Mouse (Mus musculus) CD4-positive, CD25-positive, alpha-beta regulatory T cell, adult 2 months (primary cell): Measurements from ENCODE around the gene Pfn1.
A peak's percentile ranks its signal among the peaks of the same experiment; 100 is the strongest.

ENCODE experiments used
- DNase-seq: peaks from one replicate; pipeline ENCODE4 v3.0.0-alpha.2; 2012; ENCODE audit warnings: low read depth, low spot score

Gene Pfn1

DNA sequence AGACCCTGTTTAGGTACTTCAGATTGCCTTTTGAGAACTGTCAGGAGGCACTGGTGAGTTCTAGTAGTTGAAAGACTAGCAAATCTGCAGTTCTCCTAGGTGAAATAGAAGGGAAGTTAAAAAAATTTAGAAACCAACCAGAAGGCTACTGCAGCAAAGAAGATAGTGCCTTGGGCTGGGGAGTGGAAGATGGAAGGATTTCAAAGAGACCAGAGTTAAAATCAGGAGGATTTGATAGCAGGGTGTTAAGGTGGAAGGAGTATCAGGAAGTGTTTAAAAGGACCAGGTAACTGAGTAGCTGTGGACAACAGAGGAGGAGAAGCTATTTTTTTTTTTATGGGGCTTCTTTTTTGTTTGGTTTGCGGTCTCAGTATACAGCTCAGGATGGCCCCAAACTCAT, 16.7 kb downstream of the Pfn1 start:
- DNase-seq: no peak

DNA sequence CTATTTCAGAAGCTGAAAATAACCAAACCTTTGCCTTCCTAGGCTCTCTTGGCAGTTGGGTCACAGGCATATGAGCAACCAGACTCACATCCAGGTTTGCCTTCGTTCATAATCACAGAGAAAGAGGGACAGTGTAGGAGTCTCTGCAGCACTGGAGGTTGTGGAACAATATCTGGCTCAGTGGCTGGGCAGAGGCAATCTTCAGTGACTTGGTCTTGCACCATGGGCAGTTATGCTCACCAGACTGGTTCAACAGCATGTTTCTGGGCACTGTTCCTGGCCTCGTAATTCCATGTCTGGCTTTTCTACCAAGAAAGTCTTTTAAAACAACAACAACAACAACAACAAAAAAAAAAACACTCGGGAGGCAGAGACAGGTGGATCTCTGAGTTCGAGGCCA, 18.8 kb downstream of the Pfn1 start:
- no peak for DNase-seq

DNA sequence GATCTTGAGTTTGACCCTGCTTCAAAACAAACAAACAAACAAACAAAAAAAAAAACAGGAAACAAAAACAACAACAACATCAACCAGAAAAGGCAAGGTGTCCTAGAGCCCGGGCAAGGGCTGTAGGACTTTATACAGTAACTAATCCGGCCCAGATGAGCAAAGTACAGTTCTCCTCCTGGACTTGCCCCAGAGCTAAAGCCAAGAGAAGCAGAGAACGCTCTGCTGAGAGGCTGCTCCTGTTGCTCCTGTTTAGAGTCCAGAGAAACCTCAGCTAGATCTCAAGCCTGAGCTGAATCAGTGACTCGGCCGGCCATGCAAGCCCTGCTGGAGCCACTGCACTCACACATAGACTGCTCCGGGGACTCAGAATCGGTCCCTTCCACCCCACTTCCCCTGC, 24.3 kb downstream of the Pfn1 start:
- DNase-seq: no peak

DNA sequence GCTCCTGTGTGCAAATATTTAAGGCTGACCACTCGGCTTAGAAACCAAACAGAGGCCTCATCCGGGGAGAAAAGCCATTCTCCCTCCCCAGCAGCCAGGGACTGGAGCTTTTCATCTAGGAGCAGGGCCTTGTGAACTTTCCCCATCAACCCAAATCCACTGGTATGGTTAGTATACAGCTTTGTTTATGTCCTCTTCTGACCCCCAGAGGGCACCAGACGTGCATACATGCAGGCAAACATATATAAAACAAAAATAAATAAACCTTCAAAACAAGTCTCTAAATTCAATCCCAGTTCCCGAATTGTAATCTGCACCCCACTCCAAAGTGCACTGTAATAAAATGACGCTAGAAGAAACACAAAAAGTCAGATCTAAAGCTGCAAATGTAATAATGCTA, 24.9 kb downstream of the Pfn1 start:
- DNase-seq: peak; percentile 83

DNA sequence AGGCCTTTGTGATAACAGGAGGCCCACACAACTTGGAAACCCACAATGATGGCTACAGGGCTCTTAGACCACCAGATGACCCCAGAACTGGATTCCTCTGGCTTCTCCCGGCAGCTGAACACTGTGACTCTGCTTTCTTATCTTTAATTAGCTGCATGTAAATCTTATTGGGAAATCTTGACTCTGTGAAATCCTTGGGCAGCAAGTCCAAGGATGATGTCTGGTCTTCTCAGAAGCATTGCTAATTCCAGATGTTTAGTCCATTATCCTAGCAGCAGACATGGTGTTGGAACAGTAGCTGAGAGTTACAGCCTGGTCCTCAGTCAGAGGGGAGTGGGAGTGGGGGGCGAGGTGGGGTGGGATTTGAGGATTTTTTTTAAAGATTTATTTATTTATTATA, 26.0 kb downstream of the Pfn1 start:
- no peak for DNase-seq

DNA sequence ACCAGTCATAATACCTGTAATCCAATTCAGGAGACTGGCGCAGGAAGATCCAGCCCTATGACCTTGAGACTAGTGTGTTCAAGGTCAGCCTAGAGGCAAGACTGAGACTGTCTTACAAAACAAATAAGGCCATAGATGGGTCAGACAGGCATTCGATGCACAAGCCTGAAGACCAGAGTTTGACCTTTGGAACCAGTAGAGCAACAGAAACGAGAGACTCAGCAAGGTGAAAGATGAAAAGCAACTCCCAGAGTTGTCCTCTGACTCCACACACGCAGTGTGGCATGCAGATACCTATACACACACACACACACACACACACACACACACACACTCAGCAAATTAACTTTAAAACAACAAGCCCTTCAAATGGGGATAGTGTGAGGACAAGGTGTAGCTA, 27.6 kb downstream of the Pfn1 start:
- no peak for DNase-seq

DNA sequence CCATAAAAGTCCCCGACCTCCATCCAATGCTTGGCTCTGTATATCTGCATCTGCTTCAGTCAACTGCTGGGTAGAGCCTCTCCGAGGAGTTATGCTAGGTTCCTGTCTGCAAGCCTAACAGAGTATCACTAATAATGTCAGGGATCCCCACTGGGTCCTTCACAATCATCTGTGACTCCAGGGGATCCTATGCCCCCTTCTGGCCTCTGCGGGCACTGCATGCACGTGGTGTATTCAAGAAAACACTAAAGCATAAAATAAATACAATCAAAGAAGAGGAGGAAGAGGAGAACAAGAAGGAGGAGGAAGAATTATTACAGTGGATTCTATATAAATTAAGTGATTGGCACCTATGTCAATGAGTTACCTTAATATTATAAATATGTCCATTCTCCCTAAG, 29.0 kb downstream of the Pfn1 start:
- DNase-seq: peak; percentile 81

DNA sequence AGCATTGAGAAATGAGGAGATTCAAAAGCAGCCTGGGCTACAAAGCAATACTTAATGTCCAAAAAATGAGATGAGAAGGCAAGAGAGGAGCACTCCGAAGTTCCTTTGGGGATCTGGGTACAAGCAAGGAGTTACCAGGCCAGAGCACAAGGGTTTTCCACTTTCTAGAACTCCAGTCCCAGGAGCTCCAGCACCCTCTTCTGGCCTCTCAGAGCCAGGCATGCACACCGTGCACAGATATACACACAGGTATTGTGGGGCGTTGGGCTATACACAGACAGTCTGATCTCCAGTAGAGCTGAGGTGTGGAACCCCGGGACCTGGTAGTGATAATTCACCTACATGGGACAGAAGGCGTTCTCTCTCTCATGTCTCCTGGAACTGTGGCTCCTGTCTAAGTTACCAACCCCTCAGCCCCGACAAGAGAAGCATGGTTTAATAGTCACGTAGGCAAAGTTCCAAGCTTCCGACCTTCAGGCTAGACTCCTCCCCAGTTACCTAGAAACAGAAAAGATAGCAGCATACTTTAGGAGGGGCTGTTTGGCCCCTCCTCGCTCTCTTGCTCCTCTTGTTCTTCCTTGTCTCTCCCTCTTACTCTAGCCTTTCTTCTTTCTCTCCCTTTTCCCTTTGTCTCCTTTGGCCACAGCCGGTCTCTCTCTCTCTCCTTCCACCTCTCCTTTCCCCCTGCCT, 31.2 kb downstream of the Pfn1 start:
- no peak for DNase-seq

DNA sequence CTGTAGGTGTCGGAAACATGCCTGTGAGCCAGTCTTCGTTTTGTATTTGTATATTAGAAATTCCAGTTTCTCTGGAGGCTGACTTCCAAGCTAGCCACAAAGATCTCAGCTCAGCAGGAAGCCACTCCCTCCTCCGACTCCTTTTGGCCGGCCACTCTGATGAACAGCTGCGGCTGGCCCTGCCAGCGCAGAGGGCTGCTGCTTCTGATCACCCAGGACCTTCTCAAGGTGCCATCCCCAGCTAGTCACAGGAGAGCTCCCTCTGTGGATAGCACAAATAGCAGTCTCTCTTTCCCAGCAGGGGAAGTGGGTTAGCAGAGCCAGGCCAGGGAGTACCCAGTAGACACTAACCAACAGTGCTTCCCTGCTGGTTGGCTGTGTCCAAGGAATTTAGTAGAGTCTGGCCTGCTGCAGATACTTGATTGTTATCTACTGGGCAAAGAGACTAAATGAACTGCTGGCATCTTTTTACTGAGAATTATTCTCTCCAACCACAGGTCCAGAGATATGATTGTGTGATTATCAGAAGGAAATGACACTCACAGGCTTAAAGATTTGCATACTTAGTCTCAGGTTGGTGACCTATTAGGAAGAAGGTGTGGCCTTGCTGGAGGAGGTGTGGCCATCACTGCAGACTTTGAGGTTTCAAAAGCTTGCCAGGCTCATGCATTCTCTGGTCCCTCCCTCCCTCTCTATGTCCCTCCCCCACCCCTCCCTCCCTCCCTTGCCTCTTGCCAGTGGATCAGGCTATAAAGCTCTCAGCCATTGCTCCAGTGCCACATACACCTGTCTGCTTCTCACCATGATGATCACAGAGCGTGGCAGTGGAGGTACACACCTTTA, 32.3 kb downstream of the Pfn1 start:
- peak; percentile 70 for DNase-seq

DNA sequence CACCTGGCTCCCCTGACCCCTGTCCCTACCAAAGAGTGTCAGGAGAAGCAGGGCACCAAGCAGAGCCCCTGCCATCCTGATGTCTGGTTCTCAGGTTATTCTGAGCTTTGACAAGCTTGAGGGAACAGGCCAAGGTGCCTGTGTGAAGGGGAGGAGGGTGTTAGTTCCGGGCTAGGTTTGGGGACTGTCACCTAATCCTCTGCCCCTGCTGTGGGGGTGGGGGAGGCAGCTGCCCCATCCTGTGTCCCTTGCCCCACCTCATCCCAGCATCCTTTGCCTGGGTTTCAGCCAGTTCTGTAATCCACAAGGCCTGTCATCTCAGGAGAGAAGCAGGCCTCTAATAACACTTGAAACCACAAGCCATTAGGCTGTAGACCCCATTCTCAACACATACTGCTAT, 35.3 kb downstream of the Pfn1 start, which contains the start of gene Chrne:
Gene Chrne, minus strand, starts transcription at position 116 of the 400 bp plus-strand sequence.
- no peak for DNase-seq

DNA sequence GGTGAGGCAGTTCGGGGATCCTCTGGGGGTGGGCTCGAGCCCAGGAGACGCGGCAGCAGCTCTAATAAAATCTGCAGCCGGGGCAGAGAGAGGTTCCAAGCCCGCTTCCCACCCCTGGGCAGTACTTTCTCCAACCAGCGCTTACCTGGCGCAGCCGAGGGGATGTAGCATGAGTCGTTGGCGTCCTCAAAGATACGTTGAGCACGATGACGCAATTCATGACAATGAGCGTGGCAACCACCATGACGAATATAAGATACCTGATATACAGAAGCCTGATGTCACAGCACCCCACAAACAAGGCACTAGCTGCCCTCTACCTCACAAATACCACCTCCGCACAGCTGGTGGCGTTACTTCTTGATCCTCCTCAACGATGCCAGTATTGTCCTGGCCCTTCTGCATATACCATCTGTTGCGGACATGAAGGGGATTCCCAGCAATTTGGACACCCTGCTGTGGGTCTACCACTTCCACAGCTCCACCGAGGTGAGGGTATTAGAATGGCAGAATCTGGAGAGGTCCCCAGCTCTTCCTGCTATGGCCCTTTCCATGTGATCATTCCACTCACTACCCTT, 38.8 kb downstream of the Pfn1 start, which contains the start of gene 4930544D05Rik:
Gene 4930544D05Rik, plus strand, starts transcription at position 333 of the 578 bp plus-strand sequence.
- DNase-seq: peak; percentile 85

DNA sequence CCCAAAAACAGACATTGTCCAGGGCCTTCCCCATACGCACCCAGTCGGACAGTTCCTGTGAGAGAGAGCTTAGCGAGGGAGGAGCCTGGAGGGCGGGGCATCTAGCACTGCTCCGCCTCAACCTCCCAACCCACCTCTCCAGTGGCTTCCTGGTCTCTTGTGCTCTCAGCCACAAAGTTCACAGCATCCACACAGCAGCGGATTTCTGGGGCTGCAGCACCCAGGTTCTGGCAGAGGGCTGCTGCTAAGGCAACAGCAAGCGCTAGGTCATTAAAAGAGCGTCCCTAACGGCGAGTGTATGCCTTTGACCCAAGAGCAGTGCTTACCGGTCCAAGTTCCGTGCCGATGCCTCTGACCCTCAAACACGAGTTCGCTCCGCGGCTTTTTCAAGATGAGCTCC, 39.4 kb downstream of the Pfn1 start:
- peak; percentile 90 for DNase-seq

DNA sequence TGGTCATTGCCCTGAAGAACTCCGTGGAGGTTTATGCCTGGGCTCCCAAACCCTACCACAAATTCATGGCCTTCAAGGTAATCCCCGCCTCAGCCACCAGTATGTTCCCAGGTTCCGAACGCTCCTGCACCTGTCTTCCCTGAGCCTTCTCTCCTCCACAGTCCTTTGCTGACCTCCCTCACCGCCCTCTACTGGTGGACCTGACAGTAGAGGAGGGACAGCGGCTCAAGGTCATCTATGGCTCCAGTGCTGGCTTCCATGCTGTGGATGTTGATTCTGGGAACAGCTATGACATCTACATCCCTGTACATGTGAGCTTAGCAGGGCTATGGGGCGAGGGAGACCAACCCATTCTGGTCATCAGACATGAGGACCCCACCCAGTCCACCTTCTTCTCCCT, 41.9 kb downstream of the Pfn1 start:
- no peak for DNase-seq

DNA sequence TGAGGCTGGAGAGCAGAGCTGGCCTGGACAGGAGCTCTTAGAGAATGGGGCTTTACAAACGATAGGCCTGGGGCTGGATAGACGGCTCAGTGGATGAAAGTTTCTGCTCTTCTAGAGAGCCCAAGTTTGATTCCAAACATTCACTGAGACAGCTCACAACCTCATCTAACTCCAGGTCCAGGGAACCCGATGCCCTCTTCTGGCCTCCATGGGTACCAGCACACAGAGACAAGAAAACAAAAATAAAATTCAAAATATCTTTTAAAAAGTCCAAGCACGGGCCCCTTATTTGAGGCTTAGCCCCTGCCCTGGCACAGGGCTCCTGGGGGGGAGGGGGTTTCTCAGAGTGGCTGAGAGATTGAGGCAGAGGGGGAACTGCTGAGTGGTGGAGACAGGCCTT, 43.7 kb downstream of the Pfn1 start:
- DNase-seq: no peak

DNA sequence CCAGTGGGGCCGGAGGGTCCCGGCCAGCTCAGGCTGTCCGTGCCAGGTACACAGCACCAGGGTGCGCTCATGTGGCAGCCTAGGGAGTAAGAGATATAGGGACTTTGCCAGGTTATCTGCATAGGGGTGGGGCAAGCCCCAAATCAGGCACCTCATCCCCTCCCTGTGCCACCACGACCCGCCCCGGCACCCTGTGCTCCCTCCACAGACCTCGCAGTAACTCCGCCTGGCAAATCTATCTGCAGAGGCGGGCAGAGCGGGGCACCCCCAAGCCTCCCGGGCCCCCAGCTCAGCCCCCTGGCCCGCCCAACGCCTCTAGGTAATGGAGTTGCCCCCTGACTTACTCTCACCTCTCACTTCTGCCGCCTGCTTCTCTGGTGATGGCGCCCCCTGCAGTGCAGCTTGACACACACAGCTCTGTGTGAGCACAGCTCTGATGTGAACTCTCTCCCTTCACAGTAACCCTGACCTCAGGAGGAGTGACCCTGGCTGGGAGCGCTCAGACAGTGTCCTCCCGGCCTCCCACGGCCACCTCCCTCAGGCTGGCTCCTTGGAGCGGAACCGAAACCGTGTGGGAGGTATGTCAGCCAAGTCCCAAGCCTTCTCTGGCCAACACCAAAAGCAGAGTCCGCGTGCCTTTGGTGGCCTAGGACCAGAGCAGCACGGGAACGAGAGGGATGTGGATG, 45.9 kb downstream of the Pfn1 start:
- peak; percentile 58 for DNase-seq

DNA sequence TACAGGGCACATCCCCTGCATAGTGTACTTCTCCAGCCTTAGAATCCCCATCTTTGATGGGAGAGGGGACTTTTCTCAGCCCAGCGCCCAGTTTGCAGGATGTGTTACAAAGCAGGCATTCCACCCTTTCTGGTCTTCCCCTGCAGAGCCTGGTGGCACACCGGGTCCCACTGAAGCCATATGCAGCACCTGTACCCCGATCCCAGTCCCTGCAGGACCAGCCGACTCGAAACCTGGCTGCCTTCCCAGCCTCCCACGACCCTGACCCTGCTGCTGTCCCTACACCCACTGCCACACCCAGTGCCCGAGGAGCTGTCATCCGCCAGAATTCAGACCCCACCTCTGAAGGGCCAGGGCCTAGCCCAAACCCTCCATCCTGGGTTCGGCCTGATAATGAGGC, 46.8 kb downstream of the Pfn1 start:
- DNase-seq: no peak

DNA sequence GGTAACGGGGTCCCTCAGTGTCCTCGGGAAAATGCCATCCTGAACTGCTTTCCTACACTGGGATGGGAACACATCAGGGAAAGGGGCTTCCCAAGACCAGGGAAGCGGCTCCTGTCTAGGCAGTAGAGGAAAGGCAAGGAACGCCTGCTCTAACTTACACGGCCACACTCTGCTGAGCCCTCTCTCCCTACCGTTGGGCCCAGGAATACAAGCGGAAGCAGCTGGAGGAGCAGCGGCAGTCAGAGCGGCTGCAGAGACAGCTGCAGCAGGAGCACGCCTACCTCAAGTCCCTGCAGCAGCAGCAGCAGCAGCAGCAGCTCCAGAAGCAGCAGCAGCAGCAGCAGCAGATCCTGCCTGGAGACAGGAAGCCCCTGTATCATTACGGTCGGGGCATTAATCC, 47.7 kb downstream of the Pfn1 start:
- no peak for DNase-seq

DNA sequence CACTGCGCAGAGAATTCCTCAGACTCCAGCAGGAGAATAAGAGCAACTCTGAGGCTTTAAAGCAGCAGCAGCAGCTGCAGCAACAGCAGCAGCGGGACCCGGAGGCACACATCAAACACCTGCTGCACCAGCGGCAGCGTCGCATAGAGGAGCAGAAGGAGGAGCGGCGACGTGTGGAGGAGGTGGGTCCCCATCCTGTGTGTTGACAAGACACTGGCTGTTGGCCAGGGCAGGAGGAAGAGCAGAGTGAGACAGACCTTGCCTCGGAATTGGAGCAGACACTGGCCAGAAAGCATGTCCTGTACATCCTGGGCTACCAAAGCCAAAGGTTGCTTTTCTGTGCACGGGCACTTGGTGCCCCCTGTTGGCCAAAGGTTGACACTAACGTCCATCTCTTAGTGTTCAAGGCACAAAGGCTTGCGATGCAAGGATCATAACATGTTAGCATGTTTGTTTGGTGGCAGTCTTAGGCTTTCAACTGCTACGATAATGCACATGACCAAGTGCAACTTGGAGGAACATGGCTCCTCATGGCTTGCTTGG, 49.3 kb downstream of the Pfn1 start:
- peak; percentile 88 for DNase-seq
